Mouse (Mus musculus) kidney, postnatal 10 days (tissue): ENCODE data around the gene Hivep3.

Experiments used
- DNase-seq: peaks from one replicate; pipeline ENCODE4 v3.0.0; 2021; ENCODE audit warnings: mixed read lengths

Gene Hivep3

GRCm38 (mm10) chr4:120124656-120125055 is 391.1 kb downstream of the Hivep3 start:
- no peak for DNase-seq

DNA sequence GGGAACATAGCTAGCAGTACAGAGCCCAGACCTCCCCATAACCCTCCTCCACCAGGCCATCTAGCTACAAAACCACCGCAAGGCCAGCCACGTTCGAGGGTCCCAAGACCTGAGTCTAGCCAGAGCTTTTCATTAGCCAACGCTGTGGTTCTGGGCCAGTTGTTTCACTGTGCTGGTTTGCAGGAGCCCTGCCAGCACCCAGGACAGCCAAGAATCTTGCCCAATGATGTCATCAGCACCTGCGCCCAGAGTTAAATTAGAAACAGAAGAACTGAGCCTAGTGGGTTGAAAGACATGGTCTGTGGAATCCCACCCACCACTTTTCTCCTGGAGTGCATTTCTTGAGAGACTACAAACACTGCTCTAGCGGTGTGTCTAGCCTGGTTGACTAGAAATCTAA is 392.5 kb downstream of the Hivep3 start:
- no peak for DNase-seq

GRCm38 (mm10) chr4:120127333-120127732 is 393.7 kb downstream of the Hivep3 start:
- no peak for DNase-seq

DNA sequence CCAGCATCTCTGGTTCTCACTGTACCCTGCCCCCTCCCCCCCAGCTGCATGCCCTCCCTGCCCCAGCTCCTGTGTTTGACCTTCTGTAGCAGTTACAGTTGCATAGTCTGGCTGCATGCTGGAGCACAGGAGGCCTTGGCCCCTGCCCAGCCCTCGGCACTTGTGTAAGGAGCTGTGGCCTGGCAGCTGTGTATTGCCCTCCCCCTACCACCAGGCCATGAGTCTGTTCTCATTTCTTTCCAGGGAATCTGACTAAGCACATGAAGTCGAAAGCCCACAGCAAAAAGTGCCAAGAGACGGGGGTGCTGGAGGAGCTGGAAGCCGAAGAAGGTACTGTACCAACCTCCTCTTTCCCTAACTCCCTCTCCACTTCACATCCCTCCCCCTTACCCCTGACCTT is 394.4 kb downstream of the Hivep3 start:
- DNase-seq: no peak

- peak; percentile 70 for DNase-seq
Observed at GRCm38 (mm10) chr4:120129233-120129885, 395.8 kb downstream of the Hivep3 start.

DNA sequence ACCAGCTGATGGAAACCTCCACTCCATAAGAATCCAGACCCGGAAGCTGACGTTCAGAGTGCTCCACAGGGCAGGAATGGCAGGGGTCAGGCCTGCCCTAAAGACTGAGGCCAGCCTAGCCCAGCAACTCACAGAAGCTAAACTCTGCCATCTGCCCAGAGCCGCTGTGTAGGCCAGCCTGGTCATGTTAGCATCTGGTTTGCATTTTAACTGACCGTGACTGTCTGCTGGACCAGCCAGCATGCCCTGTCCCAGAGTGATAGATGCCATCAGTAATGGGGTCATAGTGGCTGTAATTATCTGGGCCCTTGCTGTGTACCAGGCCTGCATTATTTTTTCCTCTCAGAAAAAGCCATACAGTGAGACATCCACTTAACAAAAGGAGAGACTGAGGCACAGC is 397.3 kb downstream of the Hivep3 start:
- no peak for DNase-seq

GRCm38 (mm10) chr4:120131441-120132220 is 398.0 kb downstream of the Hivep3 start:
- DNase-seq: peak; percentile 79

GRCm38 (mm10) chr4:120134223-120134622 is 400.6 kb downstream of the Hivep3 start:
- no peak for DNase-seq

- DNase-seq: no peak
Observed at GRCm38 (mm10) chr4:120141810-120142209, 408.2 kb downstream of the Hivep3 start.

DNA sequence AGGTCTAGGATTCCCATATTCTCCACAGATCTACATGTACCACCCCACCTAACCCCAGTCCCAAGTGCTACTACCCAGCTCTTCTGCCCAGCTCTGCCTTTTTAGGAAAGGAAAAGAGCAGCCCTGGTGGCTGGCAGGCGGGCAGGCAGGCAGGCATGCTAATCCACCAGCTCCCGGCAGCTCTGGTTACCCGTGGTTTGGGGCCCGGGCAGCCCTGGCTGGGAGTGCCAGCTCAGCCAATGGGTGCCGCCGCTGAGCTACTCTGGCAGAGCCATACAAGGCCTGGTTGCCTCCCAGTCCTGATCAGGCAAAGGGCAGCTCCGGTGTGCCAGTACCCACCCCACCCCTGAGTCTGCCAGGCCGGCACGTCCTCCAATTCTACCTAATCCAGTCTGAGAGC is 409.3 kb downstream of the Hivep3 start:
- no peak for DNase-seq

GRCm38 (mm10) chr4:120144343-120144742 is 410.8 kb downstream of the Hivep3 start:
- no peak for DNase-seq

DNA sequence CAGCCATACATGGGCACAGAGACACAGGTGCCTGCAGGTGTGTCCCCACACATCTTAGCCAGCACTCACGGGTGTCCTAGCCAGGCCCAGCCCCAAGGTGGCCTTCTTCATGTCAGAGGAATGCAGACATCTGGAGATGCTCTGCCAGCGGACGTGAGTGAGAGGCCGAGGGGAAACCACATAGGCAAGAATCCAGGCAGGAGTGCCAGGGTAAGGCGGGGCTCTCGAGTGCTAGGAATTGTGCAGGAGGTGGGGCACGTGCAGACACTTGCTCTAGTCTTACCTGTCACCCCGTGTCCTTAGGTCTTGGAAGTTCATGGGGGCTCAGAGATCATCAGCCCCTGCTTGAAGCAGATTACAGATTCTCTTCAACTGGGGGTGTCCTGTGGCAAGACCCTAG is 412.3 kb downstream of the Hivep3 start:
- DNase-seq: no peak

DNA sequence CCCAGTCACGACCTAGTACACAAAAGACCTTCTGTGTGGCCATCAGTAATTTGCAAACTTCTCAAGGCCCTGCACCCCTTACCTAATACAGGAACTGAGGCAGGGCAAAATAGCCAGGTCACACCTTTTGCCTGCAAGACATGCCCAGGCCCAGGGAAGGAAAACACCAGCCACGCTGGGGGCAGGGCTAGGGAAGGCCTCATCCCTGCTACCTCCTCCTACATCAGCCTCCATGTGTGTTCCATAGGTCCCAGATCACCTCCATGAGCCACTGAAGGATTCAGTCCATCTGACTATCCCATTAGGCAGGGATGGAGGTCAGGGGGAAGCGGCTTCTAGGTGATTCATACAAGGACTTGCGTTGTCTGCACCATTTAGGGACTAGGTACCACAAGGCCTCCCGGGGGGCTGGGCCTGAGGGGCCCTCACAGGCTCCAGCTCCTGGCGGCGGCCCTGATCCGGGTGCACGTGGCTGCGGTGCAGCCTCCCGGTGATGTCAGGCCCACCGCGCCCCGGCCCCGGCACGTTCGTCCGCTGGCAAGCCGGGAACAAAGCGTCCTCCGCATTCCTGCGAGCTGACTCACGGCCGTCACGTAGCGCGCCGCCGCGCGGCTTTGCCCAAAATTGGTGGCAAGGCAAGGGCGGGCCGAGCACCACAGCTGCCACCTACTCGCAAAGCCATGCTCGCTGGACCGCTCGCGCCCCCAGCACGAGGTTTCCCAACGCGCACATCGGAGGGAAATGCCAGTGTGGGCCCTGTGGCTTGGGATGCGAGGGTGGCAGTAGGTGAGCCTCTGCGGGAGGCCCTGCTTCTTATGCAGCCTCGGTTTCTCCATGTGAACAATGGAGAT is 414.9 kb downstream of the Hivep3 start:
- DNase-seq: peak; percentile 81

GRCm38 (mm10) chr4:120149142-120149524 is 415.5 kb downstream of the Hivep3 start:
- DNase-seq: no peak

- no peak for DNase-seq
Observed at GRCm38 (mm10) chr4:120150345-120150920, 416.8 kb downstream of the Hivep3 start.

- DNase-seq: no peak
Observed at GRCm38 (mm10) chr4:120151906-120152305, 418.3 kb downstream of the Hivep3 start.

- DNase-seq: no peak
Observed at GRCm38 (mm10) chr4:120152648-120153047, 419.1 kb downstream of the Hivep3 start.

GRCm38 (mm10) chr4:120153736-120154135 is 420.2 kb downstream of the Hivep3 start:
- no peak for DNase-seq

DNA sequence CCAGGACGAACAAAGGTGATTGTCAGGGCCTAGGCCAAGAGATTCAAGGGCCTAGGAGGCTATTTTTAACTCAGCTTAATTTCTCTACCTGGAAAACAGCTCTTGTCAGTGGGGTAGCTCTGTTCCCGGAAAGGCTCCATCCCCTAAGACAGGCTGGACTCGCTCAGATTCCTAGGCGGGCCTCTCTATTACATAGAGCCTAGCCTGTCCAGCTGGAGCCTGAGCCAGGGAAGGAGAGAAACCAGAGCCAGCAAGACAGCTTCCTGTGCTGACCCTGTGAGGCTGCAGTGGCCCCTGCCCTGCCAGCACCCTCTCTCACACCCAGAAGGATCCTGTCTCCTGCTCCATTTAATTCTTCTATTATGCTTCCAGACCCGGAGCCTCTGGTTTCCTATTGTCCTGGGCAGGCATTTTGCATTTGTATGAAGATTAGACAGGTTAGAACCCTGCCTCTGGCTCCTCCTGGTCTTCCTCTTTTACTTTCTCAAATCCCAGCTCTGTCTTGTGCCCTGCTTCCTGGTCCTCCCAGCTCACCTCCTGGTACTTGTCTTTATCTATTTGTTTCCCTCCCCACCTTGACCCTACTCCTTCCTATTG is 425.2 kb downstream of the Hivep3 start:
- no peak for DNase-seq

DNA sequence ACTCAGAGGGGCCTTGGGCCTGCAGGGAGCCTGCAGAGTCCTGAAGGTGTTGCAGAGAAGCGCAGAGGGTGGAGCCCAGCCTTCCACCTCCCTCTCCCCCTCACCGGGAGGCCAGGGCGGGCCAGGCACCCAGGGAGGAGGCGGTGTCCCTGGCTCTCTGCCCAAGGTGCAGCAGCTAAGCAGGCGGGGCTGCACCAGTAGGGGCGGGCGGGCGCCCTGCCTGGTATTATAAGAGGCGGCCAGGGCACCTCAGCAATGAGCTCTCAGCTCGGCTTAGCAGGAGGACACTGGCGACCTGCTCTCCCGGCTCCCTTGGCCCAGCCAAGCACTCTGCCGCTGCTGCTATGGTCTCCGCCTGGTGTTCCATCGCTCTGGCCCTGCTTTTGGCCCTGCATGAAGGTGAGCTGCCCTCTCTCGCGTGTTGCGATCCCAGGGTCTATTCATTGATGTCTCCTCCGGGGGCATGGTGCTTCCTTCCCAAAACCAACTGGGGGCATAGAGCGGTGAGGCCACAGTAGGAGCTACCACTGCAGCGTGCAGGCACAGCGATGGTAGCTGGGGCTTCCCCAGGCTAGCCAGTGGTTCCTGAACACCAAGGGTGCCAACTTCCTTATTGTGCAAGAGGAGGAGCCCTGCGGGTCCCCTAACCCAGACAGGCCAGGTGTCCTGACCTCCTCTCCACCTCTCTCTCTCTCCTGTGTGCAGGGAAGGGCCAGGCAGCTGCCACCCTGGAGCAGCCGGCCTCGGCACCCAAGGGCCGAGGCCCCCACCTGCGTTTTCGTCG is 427.8 kb downstream of the Hivep3 start, which contains the start of gene Edn2:
Gene Edn2 (plus strand): TSS at position 41 of the 784 bp plus-strand sequence.
- peak; percentile 91 for DNase-seq

DNA sequence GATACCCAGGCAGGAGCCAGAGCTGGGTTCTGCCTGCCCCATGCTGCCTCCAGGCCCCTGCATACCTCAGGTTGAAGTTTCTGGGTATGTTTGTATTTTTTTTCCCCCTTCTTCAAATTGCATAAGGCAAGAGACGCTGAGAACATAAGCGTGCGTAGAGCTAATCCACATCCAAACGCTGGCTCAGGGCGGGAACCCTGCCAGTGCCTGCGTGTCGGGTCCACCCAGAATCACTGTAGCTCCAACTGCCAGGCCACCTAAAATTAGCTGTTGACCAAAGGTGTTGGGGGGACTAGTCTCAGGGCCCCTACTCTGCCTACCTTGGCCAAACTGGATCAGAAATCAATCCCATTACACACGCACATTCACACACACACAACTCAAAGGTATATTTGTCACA is 429.0 kb downstream of the Hivep3 start:
- DNase-seq: no peak

DNA sequence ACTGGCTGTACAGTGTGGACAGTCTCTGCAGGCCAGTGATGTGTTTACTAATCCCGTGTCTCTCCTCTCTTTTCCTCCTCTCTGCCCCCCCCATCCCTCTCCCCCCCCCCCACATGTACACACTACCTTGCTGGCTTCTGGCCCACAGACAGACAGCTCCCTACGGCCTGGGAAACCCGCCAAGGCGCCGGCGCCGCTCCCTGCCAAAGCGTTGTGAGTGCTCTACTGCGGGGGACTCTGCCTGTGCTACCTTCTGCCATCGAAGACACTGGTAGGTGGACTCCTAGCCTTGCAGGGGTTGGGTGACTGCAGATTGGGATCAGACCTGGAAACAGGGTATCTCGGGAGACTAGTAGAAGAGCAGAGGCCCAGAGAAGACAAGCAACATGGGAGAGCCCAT is 429.7 kb downstream of the Hivep3 start:
- DNase-seq: peak; percentile 38
